Mouse (Mus musculus) left cerebral cortex, postnatal 25 days (tissue): Measurements from ENCODE around the gene Tmc3. TPM values are rescaled to one million over a fixed set of nuclear protein-coding genes. Genes with fewer than 3 reads are reported as not detected.

ENCODE experiments used
- DNase-seq, 2 experiments: peaks; one replicate each; pipeline ENCODE4 v3.0.0; 2022; ENCODE audit warnings: low spot score in 2 of 2, mixed read lengths in 1 of 2
- intact Hi-C: fragments of 180-260 bp; cut with DNase I; formaldehyde crosslinking; loops from one replicate; pipeline ENCODE4 v1.15.1; 2025
- total RNA-seq, 2 experiments: library from RNA; stranded (reverse); gene quantifications; 2 replicates each; pipeline ENCODE4 v1.2.3; 2021

Tmc3 gene
- total RNA-seq: under 1 TPM; 0.07 to 0.14 TPM

DNA sequence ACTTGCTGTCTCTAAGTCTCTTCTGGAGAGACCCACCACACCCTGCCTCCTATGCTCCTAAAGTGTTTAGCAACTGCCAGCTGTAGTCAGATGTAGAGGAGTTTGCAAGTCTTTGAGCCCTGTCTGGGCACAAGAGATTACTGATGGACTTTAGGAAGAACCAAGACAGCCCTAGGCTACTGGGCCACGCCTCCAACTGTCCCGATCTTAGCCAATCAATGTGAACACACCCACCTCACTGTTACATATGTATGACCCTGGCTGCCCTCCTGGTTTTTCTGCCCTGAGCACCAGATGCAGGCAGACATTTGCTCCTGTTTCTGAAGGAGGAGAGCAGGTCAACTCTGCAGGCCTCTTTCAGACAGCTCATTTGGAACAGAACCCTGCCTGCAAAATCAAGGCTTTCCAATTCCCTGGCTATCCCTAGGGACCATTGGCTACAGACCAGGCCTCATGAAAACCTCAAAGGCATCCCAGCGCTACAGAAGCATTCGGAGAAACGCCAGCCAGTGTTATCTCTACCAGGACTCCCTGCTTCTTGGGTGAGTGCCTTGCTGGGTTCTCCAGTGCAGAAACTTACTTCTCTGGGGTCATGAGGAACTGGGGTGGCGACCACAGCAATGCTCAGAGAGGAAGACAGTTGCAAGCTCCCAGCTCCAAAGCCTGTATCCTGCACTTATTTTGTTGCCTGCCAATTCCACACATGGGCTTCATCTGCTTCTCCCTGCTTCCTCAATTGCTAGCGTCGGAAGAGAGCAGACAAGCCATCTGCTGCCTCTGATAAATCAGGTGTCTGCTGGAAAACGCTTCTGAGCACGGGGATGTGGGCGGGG lies at the start of gene Tmc3:
Gene Tmc3 (plus strand): TSS at position 289 of the 833 bp plus-strand sequence.
- intact Hi-C loops: no loop called here
- DNase-seq: peak; percentile 50 to 68

DNA sequence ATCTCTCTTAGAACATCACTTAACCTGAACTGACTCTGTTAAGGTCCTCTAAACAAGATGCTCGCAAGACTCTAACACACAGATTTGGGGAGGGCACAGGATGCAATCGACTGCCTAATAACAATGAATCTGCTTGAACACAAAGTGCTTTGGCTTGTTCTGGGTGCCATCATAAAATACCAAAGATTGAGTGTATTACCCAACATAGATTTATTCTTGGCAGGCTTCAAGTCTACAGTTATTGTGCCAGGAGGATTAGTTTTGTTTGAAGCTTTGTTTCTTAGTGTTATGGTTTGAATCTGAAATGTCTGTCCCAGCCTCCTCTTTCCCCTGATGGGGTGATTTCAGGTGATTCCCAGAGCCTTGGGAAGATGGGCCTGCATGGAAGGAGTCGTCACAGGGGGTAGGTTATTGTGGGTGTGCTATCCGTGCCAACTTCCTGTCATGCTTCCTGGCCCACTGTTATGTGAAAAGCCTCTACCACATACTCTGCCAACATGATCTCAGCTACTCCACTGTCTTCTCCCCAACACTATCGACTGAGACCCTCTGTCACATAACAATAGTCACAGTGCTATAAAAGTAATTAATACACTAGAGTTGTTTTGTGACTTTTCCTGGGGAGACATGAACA lies 43.1 kb upstream of the Tmc3 start:
- no peak for DNase-seq
- intact Hi-C loops: no loop called here

DNA sequence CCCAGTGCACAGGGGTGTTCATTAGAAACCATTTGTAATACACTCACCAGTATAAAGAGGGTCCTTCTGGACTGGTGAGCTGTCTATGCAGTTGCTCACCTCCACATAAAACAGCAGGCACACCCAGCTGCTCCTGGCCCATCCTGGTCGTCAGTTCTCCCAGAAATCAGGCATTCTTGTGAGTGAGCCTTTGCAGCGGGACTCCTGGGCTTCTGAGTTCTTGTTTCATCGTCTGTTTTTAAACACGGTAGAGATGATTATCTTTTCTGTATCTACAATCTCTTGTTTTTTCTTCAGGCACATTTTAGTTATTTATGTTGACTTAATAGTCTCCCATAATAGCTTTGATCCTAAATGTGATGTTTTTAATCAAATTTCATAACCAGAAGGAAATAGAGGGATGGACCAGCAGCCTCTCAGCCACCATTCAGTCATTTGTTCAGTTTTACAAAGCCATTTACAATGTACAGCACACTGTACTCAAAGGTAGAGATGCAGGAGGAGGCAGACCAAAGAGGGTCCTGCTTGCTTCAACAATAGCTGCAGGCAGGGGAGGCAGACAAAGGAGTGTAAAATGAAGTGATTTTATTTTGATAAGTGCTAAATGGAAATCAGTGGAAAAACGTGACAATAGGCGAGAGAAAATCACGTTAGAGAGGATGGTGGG lies 35.9 kb upstream of the Tmc3 start:
- intact Hi-C loops: no loop called here
- DNase-seq: no peak

DNA sequence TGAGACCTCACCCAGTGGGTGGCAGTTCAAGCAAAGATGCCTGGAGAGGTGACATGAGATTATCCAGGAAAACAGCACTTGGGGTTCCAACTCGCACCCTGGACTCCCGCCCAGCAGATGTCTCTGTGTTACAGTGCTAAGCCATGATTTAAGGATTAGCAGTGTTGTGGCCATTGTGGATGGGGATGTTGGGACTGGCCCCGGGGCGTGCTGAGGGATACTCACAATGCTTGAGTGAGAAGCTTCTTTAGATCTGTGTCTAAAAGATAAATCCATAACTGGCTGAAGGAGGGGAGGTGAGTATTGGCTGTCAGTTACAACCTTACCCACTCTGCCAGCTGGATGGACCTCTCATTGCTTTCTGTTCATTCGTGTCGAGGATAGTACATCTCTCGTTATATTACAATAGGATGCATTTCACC lies 35.4 kb upstream of the Tmc3 start:
- intact Hi-C loops: no loop called here
- DNase-seq: peak in 1 of 2 experiments; percentile 8

DNA sequence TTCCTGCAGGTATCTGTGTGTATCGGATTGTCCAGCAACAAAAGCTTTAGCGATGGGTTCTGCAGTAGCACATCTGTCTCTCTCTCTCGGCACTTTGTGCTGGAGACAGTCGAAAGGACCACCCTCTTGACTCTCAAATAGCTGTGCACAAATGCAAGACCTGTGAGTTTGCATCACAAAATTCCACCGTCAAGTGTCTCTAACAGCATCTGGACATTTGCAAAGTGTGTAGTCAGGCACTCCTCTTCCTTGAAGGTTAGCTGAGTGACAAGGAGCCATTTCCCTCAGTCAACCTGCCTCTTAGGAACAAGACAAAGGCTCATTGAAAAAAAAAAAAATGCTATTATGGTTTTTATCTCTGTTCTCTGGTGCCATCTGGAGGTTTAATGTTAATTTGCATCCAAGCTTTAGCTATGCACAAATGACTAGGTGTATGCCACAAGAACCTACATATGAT lies 34.7 kb upstream of the Tmc3 start:
- intact Hi-C loops: loop anchor here (1.0 to 5.0 kb wide), 4 partner anchors 108 to 835 kb away; no protein-coding TSS in a partner anchor
- DNase-seq: peak; percentile 58 to 82

DNA sequence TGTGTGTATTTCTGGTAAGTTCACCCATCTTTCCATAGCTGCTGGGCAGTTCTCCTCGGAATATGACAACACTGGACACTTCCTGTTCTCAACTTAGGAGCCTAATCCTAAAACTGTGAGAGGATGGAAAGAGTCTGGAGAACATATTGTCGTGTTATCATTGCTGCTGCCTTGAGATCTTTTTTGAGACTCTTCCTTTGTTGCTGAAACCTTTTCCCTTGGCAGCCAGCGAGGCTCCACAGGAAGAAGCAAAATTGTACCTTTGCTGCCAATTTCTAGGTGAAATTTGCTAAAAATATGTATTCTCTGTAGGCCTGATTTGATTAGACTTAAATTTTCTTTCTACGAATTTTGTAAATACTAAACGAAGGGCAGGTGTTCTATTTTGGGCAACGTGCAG lies 30.2 kb upstream of the Tmc3 start:
- DNase-seq: no peak
- intact Hi-C loops: loop anchor here (5.0 kb wide), 1 partner anchor 112 kb away; no protein-coding TSS in a partner anchor

DNA sequence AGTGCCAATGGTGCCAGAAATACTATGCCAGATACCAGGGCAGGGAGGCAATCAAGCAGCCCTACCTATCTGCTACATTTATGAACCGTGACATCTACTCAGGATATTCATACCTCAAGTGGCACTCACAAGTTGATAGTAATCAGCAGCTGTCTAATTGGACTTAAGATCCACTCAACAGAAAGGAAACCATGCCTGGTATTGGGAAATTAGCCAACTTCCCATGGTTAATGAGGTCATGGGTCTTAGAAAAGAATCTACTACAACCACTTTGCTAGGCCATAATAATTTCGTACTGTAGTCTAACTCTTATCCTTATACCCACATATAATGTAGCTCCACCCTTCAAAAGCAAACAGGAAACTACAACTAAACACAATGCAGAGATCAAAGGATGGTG lies 28.2 kb upstream of the Tmc3 start:
- intact Hi-C loops: no loop called here
- DNase-seq: no peak

DNA sequence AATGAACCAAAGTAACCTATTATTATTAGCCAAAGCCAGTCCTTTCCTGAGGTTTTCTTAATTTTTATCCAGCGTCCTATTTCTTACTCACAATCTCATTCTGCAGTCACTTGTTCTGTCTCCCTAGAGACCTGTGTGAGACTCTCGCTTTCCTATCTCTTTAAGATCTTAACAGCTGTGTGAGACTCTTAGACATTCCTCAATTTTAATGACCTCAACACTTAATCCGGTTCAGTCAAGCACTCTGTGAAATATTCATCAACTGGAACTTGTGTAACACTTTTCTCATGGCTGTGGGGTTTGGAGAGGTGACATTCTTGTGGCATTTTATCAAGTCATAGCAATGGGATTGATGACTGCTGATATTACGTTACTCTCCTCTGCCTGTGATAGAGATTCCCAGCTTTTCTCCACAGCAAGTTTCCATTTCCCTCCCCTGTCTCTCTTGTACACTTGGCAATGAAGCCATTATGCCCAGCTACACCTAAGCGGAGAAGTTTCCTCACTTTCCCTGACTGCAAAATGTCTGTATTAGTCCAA lies 25.9 kb upstream of the Tmc3 start:
- intact Hi-C loops: no loop called here
- DNase-seq: no peak

DNA sequence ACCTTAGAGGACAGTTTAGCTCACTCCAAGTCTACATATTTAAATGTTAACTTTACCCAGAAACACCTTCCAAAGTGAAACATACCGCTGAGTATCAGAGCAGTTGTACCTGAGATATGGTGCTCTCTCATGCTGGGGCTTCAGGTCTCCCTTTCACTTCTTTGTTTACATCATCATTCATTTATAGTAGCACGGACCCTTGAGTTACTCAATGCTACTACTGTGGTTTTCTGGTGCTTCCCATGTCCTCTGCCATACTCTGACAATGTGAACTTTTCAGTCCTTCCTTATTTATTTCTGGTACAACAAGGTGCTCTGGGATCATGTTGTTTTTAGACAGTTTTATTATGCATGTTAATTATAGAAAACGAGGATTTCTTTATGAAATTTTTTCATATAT lies 25.2 kb upstream of the Tmc3 start:
- intact Hi-C loops: no loop called here
- DNase-seq: no peak

DNA sequence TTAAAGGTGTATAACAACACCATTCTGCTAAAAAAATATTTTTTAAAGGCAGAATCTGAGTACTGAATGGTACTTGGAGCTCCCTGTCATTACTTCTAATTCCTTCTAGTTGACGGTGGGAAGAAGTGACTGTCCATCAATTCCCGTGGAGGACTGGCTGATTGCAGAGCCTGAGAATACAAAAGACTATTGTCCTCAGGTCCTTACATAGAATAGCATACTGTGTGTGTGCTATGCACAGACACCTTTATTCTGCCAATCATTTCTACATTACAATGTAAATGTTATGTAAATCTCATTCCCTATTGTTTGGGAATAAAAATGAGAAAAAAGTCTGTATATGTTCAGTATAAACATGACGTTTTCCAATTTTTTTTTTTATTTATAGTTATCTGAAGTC lies 22.9 kb upstream of the Tmc3 start:
- intact Hi-C loops: no loop called here
- no peak for DNase-seq

DNA sequence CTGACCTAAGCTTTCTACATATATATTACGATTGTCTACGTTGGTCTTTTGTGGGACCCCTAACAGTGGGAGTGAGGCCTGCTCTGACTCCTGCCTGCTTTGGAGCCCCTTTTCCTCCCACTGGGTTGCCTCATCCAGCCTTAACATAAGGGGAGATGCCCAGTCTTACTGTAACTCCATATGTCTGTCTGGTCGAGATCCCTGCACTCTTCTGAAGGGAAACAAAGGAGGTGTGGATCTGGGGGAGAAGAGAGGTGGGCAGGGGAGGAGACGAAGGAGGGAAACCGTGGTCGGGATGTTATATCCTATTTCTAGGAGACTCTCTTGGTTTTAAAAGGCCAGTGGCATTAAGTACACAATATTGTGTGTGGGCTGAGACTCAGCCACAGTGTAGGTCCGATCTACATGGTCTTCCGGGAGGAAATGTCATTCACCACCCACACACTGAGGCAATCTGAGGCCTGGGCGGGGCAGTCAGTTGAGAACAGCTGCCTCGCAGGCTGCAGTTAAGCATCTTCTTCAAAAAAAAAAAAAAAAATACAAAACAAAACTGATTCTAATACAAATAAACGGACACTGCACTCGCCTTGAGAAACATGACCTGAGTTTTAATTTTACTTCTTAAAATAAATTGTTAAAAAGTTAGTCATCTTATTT lies 20.0 kb upstream of the Tmc3 start:
- intact Hi-C loops: loop anchor here (5.0 kb wide), 2 partner anchors 208 to 318 kb away; partner anchors contain the start of genes Mesd and Tlnrd1
- DNase-seq: no peak

DNA sequence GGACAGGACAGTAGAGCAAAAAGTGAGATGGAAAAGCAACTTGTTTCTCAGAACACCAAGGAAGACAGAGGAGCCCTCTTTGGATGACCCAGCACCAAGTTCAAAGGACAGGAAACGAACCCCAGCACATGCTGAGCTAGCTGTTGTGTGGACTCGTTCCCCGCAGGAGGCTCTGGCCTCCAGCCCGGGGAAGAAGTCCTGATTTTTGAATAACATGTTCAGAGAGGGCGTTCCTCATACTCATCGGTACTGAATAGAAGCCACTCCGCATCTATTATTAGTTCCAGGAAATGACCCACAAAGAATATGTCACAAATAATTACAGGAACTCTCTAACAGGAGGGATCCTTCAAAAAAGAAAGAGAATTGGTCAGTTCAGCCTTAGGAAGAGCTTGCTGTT lies 18.8 kb upstream of the Tmc3 start:
- intact Hi-C loops: loop anchor here (2.0 to 5.0 kb wide), 3 partner anchors 206 to 316 kb away; partner anchors contain the start of genes Mesd and Tlnrd1

DNA sequence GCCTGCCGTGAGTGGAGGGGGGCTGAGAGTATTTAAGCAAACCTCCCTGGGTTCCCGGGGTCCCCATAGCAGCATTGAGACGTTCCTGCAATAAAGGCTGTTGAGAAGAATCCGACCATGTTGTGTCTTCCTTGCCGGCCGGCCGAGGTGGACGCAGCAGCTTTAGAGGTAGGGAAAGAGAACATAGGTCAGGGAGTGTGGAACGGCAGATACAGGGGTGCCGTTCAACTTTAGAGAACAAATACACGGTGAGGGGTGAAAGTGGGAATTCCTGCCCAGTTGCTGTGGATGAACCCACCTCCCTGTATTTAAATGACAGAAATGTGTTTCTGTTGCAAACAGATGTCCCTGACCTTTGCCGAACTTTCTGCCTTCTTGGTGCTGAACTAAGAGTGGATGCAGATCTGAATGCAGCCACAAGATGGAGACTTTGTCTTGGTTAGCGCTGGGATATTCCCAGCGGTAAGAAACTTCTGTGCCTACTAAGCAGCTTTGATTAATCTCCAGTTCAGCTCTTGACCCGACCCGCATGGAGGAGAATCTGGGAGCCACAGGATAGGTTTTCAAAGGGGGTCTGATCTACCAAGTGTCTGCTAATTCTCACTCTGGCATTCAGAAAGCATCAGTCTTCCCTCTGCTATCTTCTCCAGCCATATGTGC lies 16.8 kb upstream of the Tmc3 start:
- intact Hi-C loops: loop anchor here (1.0 to 5.0 kb wide), 6 partner anchors 33 to 314 kb away; partner anchors contain the start of genes Mesd, Stard5 and Tlnrd1
- peak; percentile 42 to 51 for DNase-seq

More for the DNA sequence above, 18.8 kb upstream of the Tmc3 start:
- DNase-seq: no peak

DNA sequence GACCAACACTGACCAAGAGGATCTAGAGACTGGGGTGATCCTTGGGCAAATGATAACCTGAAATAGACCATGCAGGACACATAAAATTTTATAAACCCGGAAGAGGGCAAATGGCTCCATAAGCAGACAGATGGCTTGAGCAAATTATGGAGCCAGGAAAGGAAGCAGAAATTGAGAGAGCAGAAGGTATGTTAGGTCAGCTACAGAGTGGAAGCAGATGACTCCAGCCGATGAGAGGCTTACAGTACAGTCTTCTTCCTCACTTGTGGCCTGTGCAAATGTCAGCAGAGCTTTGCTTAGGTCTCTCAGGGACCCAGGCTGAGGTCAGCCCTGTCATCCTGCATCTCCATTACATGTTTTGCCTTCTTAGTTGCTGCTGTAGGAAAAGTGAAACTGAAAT lies 15.9 kb upstream of the Tmc3 start:
- DNase-seq: no peak
- intact Hi-C loops: loop anchor here (1.0 to 5.0 kb wide), 5 partner anchors 32 to 313 kb away; partner anchors contain the start of genes Mesd, Stard5 and Tlnrd1

DNA sequence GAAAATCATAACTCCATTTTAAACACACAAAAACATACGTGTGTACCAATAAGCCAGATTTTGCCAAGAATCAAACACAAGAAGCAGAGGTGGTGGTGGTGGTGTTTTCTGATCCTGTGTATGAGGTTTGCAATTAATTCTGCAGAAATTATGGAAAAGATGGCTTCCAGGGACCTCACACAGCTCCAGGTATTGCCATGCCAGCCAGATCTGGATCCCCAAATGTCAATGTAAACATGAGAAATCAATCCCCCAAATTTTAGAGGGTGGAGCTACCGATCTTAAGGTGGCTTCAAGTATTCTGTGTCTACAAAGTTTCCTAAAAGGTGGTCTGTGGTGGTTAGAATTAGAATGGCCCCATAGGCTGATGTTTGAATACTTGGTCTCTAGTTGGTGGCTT lies 15.3 kb upstream of the Tmc3 start:
- no peak for DNase-seq
- intact Hi-C loops: loop anchor here (2.0 to 5.0 kb wide), 3 partner anchors 31 to 313 kb away; partner anchors contain the start of genes Mesd and Tlnrd1

DNA sequence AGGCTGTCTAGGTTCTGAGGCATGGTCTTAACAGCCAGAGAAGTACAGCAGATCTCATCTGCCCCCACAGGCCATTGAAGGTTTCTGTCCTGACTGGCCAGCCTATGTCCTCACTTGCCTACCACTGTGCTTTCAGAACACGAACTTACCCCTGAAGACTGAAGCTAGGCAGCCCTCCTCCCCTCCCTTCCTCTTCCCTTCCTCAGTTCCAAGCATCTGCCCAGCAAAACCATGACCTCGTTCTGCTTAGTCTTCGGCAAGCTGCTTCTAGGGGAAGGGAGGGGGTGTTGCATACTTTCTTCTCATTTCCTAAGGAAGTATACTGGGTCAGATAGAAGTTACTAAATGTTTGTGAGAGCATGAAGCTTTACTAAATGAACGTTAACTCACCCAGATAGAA lies 13.7 kb upstream of the Tmc3 start:
- intact Hi-C loops: no loop called here
- DNase-seq: no peak

DNA sequence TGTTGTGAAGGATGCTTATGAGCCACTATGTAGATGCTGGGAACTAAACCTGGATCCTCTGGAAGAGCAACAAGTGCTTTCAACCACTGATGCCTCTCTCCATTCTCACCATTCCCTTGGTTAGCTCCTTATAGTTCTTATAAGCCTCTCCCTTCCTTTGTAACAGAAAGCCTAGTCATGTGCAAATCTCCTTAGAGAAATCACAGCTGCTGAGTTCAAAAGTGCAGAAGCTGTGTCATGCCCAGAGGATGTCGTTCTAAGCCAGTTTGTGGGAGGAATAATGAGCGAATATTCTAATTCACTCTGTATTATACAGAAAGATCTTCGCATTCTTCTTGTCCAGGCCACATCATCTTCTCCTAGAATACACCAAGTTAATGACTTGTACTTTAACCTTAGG lies 12.8 kb upstream of the Tmc3 start:
- intact Hi-C loops: no loop called here
- DNase-seq: no peak

DNA sequence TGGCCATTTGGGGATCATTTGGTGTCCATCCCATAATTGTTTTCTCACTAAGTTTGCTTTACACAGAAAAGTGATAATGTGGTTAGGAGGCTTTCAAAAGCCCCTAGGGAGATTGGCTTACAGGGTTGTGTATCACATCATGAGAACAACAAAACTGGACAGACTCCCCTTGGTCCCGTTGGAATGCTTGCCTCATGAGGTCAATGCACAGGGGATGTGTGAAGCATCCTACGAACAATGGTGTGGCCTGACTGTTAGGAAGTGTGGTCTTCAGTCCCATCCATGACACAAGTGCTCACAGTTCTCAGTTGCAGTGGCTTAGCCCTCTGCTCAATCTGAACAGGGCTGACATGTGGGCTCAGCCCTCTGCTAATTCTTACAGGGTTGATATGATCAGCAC lies 12.3 kb upstream of the Tmc3 start:
- DNase-seq: no peak
- intact Hi-C loops: no loop called here

DNA sequence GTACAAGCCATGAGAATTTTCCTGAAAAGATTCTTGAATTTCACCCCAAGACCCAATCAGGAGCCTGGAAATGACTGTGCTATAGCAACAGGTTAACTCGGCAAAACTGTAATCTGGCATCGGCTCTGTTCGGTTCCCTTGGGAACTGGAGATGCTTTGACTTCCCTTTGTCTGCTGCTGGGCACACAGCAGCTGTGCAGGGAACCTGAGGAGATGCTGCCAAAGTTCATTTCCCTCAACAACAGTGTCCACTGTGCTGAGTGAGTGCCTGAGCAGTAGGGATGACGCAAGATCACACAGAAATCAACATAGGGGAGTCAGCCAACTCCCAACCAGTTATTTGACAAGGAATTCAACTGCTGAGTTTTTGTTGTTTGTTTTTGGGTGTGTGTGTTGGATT lies 3.8 kb upstream of the Tmc3 start:
- intact Hi-C loops: no loop called here
- no peak for DNase-seq
